Mouse (Mus musculus): ENCODE data around the gene Vps37c.

The Vps37c gene

DNA sequence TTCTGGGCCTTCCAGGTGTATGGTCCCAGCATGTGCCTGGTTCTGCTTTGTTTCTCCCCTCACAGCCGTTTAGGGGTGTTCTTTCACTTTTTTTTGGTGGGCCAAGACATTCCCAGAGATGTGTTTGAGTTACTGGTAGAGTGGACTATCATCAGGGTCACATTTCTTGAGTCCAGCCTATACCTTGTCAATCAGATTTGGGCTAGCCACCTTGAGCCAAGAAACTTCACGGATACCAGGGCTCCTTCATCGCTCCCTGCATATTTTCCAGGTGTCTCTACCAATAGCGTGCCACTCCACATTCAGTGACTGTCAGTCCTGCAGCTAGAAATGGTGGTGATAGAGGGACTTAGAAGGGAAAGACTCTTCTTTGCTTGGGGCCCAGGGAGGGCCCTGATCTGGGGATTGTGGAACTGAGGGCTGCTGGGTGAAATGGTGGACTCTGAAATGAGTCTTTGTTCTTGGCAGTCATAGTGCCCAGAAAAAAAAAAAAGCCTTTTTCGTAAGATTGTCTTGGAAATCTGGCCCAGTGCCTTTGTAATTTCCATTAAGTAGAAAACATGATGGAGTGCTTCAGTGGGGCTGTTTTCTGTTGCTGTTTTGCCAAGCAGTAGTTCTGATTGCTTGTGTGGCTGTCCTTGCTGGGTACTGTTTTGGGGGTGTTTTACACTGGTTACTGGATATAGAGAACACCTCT lies 1.1 kb downstream of the Vps37c start:
- DNase-seq (ENCODE audit: low spot score in 2 of 2): no peak

DNA sequence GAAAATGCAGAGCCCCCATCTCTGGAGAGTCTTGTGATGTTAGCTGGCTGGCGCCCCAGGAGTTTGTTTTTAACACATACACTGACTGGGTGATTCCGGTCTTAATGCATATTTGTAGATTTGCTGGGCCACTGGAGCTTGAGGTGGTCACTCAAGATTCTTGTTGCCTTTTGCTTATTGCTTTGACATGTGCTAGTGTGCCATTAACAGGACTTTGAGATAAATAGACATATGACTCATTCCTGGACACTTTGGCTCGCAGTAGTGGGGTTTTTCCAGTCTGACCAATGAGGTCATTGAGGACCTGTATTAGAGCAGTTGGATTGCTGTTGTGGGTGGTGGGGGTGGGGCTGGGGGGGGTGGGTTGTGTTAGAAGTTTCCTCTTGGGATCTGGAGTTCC lies 1.8 kb downstream of the Vps37c start:
- no peak for DNase-seq (ENCODE audit: low spot score in 2 of 2)

DNA sequence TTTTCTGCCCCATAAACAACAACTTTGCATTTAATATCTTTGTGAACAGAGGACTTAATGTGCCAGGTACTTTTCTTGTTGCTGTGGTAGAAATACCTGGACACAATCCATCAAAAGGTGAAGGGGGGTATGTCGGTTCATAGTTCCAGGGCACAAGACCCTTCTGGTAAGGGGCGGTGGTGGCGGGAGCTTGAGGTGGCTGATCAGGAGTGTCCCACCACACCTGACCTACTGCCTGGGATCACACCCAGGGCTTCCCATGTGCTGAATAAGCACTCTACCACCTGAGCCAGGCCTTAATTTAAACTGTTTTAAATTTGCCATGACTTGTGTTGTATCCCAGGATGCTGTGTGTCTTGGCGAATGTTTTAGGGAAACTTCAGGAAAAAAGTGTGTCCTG lies 2.6 kb downstream of the Vps37c start:
- no peak for DNase-seq (ENCODE audit: low spot score in 2 of 2)

DNA sequence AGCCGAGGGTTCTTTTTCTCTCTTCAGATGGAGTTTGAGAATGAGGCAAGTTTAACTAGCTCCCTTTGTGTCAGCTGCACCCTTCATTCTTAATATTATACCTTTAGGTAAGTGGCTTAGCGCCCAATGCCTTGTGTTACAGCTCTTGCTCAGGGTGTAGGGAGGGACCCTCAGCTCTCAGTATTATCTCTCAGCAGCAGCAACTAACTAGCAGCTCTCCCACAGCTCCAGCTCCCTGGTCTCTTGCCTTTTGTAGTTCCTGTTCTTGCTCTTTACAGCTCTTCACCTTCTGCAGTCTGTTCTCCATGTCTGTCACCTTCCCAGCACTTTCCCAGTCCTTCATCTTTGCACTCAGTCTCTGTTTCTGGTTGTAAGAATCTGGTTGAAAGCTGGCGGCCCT lies 3.1 kb downstream of the Vps37c start:
- DNase-seq (ENCODE audit: low spot score in 2 of 2): no peak

DNA sequence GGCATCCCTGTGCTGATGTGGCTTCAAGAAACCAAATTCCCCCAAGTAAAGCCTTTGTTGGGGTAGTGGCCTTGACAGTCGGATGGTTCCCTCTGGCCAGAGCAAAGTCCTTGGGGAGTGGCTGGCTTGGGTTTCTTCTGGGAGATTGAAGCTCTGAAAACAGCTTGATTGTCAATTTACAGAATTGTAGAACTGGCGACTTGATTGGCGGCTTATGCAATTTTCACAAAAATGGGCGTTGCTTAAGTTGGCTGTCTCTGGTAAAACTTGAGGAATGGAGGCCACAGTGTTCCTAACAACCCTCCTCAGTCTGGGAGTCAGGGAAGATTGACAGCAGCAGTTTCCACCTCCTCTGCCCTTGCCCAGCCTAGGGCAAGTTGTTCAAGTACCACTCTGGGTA lies 3.8 kb downstream of the Vps37c start:
- DNase-seq (ENCODE audit: low spot score in 2 of 2): no peak

- no peak for DNase-seq (ENCODE audit: low spot score in 2 of 2)
These were observed 5.6 kb downstream of the Vps37c start for GRCm38 (mm10) chr19:10693926-10694682.

GRCm38 (mm10) chr19:10695801-10696200 lies 7.3 kb downstream of the Vps37c start:
- no peak for DNase-seq (ENCODE audit: low spot score in 2 of 2)

- DNase-seq (ENCODE audit: low spot score in 2 of 2): no peak
These were observed 9.8 kb downstream of the Vps37c start for GRCm38 (mm10) chr19:10698131-10698991.

GRCm38 (mm10) chr19:10699851-10700250 lies 11.3 kb downstream of the Vps37c start:
- DNase-seq (ENCODE audit: low spot score in 2 of 2): no peak

GRCm38 (mm10) chr19:10701013-10701726 lies 12.6 kb downstream of the Vps37c start:
- peak in 1 of 2 experiments; percentile 32 for DNase-seq (ENCODE audit: low spot score in 2 of 2)

DNA sequence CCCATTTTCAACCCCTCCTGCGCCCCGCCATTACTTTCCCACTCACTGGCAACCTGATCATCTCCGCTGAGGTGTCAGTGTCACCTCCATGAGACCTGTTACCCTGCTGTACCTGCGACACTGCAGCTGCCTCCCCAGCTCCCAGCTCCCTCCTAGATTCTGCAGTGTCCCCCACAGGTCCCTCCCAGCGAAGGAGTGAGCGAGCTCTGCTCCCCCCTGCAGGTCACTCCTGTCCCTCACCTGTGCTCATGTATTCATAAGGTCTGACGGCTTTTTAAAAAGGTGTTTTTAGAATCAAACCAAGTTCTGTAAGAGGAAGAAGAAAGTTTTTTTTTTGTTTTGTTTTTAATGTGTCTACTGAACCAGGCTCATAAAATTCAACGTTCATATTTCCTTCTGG lies 13.6 kb downstream of the Vps37c start:
- no peak for DNase-seq (ENCODE audit: low spot score in 2 of 2)

- DNase-seq (ENCODE audit: low spot score in 2 of 2): peak in 1 of 2 experiments; percentile 43
These were observed 14.9 kb downstream of the Vps37c start for GRCm38 (mm10) chr19:10703470-10703869.

- DNase-seq (ENCODE audit: low spot score in 2 of 2): no peak
These were observed 18.7 kb downstream of the Vps37c start for GRCm38 (mm10) chr19:10707087-10707875.

- DNase-seq (ENCODE audit: low spot score in 2 of 2): no peak
These were observed 19.3 kb downstream of the Vps37c start for GRCm38 (mm10) chr19:10707881-10708280.

- no peak for DNase-seq (ENCODE audit: low spot score in 2 of 2)
These were observed 20.4 kb downstream of the Vps37c start for GRCm38 (mm10) chr19:10708900-10709299.

GRCm38 (mm10) chr19:10709360-10710087 lies 21.0 kb downstream of the Vps37c start:
- DNase-seq (ENCODE audit: low spot score in 2 of 2): peak; percentile 84 to 91

- DNase-seq (ENCODE audit: low spot score in 2 of 2): peak in 1 of 2 experiments; percentile 40
These were observed 21.6 kb downstream of the Vps37c start for GRCm38 (mm10) chr19:10710088-10710511.

DNA sequence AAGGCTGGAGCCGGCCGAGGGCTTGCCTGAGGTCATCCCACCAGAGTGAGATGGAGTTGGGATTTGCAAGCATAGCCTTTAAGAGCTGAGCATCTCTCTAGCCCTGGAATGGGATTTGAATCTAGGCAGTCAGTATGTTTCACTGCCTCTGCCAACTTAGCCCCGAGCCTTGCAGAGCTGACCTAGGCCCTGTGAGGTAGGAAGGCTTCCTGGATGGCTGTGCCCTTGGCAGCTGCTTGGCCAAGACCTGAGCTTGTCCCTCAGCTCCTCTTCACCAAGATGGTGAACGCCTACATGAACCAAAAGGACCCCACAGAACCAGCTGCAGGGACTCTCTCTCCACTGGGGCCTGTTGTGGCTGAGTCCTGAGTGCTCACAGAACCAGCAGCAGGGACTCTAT lies 22.2 kb downstream of the Vps37c start:
- no peak for DNase-seq (ENCODE audit: low spot score in 2 of 2)

GRCm38 (mm10) chr19:10712194-10712593 lies 23.7 kb downstream of the Vps37c start:
- no peak for DNase-seq (ENCODE audit: low spot score in 2 of 2)

DNA sequence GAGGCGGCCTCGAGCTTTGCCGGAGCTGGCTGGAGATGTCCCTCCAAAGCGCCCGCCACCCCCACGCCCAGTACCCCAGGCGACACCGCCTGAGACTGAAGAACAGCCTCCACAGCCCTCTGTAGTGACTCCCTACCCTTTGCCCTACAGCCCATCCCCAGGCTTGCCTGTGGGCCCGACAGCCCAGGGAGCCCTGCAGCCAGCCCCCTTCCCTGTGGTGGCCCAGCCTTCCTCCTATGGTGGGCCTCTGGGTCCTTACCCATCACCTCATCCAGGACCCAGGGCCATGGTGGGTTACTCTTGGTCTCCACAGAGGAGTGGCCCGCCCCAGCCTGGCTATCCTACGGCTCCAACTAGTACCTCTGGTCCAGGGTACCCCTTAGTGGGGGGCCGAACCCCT lies 24.1 kb downstream of the Vps37c start:
- DNase-seq (ENCODE audit: low spot score in 2 of 2): no peak
